Mouse (Mus musculus): Measurements from ENCODE around the gene Tmem252. TPM values are rescaled to one million over a fixed set of nuclear protein-coding genes. Genes with fewer than 3 reads are reported as not detected.
A peak's percentile ranks its signal among the peaks of the same experiment; 100 is the strongest.
"Not testable (repeated sequence)": the region's sequence is repeated elsewhere in the genome, so short reads cannot be mapped to it uniquely, and the experiment has no call there.

The Tmem252 gene
- total RNA-seq, 1 experiment from 2014 or later = 0.12 TPM

DNA sequence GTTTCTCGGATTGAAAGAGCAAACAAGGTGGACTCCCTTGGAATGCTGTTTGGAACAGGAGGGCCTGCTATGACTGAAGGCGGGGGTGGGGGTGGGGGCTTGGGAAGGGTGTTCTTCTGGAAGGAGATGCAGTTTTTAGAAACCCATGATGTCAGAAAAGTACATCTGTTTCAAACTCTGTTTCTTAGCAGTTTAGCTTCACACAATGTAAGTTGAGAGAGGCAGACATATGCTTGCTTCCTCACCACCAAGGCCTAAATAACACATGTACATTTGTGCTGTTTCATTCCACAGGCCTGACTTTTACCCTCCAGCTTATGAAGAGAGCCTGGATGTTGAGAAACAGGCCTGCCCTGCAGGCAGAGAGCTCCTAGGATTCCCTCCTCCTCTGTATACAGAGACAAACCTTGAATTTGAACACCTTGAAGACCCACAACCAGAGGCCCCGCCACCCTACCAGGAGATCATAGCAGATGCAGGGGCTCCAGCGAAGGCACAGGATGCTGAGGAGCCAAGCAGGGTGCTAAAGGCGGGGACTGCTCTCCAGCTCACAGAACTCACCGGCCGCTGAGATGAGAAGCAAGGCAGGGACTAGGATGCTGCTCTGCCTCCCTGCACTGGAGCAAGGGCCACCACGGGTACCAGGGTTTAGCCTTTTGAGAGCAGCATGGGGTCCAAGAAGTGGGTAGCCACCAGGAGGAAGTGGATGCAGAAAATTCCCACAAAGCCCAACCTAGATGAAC is 3.6 kb downstream of the Tmem252 start:
- DNase-seq = no peak

DNA sequence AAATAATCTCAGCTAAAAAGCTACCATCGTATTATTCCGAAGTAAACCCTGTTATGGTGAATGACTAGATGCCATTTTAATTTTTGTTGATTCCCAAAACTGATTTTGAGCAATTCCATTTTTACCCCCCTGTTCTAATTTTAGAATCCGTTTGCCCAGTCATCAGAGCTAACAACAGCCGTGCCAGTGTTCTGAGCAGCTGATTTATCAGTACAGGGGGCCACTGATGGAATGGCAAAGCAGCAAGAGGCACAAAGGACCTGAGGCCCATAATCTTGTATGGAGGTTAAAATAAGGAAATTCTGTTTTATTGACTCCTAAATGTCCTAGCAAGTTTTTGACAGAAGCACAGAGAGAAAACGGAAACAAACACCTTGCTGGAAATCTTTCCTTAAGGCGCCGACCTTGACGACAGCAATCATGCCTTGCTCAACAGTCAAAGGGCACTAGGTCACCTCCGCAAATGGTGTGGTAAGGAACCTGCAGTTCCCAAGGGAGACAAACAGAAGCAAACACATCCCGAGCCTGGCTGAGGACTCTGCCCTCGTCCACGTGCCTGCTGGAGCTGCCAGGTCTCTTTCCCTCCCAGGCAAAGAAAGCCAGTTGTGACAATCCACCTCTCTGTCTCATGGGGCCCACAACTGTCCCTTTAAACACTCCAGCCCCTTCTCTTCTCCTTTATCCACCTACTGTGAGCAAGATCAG is 9.4 kb downstream of the Tmem252 start:
- DNase-seq = peak; percentile 21

DNA sequence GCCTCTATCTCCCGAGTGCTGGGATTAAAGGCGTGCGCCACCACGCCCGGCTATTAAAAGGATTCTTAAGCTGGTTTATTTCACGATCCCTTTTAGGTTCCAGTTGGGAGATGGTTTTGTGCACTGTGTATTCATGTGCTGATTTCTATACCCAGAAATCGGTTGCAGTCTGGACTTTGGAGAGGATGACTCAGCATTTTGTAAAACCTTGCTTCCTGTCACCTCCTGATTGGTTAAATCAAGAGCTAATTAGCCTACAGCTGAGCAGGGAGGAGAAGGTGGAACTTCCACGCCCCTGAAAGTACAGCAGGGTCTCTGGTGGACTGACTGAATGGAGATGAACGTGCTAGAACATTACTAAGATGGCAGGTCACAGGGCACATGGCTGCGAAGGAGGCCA is 12.6 kb downstream of the Tmem252 start:
- no peak for DNase-seq

DNA sequence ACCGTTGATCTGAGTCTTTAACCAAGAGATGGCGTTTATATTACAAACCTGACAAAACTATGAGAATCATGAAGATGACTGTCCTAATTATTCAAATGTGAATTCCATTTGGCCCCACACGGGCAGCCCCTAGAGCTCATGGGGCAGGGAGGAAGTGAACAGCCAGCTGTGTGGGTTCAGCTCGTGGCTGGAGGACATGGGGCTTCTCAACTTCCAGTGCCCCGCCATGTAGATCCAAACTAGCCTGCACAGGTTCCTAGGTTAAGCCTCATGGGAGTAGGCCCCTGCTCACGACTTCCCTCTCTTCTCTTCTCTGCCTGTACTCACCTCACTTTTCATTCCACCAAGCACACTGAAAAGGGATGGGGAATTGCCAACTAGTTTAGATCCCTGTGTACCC is 14.5 kb downstream of the Tmem252 start:
- no peak for DNase-seq

DNA sequence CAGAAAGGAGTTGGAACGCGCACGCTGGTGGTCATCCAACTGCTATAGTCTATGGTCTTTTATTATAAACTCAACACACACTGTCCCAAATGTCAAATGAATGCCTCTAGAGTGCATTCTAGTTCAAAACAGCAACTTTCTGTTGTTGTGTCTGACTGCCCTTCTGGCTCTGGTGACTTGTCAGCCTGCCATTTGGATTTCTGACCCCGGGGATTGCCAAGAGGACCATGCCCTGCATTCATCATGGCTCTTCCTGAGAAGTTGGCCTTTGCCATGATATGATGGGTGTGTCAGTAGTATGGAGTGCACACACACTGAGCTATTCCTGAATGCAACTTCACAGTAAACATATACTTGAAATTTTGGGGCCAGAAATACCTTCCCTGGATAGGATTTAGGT is 15.7 kb downstream of the Tmem252 start:
- no peak for DNase-seq

DNA sequence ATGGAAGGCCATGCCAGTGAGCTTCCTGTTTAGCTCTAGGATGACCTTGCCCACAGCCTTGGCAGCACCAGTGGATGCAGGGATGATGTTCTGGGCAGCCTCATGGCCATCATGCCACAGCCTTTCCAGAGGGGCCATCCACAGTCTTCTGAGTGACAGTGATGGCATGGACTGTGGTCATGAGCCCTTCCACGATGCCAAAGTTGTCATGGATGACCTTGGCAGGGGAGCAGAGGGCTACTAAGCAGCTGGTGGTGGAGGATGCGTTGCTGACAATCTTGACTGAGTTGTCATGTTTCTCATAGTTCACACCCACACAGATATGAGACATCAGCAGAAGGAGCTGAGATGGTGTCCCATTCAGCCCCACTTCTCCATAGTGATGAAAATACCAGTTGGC is 18.9 kb downstream of the Tmem252 start:
- DNase-seq = no peak

DNA sequence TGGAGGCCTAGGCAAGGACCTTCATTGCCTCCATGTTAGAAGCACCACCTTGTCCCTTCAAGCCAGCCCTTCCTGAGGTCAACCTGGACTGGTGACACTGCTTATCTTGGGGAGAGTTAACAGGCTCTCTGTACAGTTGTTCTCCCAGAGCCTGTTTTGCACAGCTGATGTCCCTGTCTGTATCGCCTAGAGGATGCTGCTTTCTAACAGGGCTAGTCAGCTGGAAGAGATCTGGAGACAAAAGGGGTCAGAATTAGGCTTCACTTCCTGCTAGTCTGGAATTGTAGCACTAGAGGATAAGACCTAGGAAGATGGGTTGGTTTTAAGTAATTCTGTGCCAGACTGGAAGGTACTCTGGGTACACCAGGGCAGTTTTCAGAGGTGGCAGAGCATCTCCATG is 24.1 kb downstream of the Tmem252 start:
- DNase-seq = no peak

DNA sequence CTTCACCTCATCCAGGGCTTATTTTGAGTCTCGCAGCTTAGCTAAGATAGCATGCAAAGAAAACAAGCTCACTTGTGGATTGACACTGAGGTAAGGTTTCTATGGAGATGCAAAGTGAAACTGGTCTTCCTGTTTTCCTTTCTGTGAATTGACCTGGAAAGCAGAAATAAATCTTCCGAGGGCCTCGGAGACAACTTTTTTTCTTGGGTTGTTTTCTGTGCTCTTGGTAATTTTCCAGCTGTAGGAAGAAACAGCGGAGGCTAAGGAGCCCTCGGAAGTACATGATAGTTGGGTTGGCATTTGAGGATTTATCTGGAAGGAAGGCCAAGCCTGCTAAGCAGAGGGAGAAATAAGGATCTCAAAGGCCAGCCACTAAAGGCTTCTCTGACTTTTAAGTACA is 24.8 kb downstream of the Tmem252 start:
- no peak for DNase-seq

DNA sequence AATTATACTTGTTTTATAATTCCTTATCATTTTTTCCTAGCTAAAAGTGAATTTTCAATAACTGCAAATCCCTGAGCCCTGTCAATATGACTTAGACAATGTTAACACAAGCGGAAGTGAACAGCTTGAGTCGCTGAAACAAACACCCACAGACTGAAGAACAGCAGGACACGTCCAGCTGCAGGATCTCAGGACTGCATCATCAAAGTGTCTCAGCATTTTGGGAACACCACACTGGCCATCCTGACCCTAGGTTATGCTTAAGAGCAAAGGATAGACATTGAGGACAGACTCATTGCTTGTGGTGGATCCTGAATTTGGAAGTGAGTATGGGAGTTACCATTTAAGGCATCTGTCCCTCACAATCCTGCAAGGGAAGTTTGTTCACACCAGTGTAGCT is 25.4 kb downstream of the Tmem252 start:
- no peak for DNase-seq

DNA sequence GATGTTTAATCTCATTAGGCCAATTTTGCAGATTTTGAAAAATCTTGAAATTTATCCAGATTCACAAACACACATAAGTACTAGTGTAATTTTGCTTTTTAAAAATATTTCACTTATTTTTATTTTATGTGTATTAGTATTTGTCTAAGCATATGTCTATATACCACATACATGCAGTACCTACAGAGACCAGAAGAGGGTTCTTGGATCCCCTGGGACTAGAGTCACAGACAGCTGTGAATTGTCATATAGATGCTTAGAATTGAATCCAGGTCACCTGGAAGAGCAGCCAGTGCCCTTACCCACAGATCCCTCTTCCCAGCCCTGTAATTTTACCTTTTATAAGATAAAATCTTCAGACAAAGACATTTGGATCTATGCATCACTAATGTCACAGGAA is 26.1 kb downstream of the Tmem252 start:
- no peak for DNase-seq

DNA sequence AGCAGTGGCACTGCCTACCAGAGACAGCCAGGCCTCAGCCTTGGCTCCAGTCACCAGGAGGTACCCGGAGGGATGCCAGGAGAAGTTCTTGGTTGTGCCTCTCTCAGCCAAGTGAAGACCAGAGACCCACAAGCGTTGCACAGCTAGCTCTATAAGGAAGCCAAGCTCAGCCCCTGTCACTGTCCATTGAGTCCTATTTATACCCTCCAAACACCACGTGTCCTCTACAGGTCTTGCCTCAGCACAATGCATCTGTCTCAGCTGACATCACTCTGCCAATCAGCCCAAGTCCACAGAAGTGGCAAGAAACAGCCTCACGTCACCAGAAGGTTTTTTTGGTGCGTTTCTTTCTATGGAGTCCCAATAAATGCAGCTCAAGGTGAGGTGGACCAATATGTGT is 26.9 kb downstream of the Tmem252 start:
- DNase-seq = no peak

DNA sequence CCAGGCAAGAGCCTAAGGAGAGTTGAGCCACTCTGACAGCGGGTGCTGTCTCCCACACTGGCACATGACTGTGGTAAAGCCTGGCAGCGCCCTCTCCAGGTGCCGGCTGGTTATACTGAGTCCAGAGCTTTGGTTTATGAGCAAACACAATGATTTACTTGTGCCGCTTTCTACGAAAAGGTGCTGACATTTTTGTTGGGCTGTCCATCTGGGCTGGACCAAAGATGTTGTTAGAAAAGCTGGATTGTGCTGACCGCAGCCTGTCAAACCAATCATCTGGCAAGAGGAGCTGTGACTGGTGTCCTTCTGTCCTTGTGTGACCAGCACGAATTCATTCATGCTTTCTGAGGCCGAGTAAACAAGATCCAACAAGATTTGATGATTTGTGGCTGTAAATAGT is 27.9 kb downstream of the Tmem252 start:
- DNase-seq = no peak

DNA sequence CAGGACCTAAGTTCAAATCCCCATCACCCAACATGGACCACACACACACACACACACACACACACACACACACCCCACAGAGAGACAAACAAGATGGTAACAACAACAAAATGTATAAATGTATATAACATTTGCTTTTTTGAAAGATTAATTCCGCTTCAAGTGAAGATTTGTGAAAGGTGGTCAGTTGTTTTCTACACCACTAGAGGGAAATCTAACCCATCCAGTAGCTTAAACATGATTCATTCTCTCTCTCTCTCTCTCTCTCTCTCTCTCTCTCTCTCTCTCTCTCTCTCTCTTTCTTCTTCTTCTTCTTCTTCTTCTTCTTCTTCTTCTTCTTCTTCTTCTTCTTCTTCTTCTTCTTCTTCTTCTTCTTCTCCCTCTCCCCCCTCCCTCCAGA is 29.4 kb downstream of the Tmem252 start:
- not testable (repeated sequence) for DNase-seq

DNA sequence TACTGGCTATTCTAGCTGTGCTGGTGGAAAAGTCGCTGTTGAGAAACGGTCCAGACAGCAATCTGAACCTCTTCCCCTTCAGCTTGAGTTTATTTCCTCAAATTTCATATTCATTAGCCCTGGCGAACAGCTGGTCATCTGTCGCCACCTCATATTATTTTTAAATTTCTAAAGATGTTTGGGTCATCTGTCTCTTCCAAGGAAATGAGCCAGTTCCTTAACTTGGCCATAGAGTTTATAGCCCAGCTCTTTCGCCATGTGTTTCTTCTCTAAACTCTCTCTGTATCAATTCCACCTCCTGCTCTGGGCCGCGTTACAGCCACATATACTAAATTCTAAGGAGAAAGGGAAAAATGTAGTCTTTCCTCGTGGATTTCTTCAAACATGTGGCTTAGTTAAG is 29.9 kb downstream of the Tmem252 start:
- no peak for DNase-seq

DNA sequence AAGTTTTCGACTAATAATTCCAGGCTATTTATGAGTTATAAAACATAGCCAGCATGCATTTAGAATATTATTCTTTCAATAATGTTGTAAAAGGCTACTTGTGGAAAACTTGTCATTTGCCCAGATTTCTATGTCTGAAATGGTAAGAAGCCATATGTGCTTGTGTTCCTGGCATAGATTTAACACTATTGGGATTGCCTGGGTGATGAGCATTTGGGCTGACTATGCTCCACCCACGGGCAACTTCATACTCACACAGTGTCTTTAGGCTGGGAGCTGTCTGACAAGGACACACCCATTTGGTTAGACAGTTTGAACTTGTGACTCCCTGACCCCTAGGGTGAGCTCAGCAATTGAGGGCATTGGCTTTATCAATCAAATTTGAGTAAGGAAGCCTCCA is 30.5 kb downstream of the Tmem252 start:
- no peak for DNase-seq

DNA sequence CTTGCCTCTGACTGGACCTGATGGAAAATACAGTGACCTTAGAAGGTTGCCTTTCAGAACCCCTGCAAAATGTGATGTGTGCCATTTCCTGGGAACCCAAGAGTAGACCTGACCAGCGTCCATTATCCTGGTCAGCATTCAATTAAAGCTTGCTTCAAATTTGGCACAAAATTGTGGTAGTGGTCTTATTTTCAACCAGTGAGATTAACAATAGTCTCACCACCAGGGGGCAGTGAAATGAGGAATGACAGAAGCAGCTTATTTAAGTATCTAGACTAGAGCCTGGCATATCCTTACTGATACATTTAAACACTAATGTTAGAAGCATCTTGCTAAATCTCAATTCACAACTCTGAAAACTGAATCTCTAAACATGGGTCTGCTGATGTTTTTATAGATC is 31.6 kb downstream of the Tmem252 start:
- no peak for DNase-seq

DNA sequence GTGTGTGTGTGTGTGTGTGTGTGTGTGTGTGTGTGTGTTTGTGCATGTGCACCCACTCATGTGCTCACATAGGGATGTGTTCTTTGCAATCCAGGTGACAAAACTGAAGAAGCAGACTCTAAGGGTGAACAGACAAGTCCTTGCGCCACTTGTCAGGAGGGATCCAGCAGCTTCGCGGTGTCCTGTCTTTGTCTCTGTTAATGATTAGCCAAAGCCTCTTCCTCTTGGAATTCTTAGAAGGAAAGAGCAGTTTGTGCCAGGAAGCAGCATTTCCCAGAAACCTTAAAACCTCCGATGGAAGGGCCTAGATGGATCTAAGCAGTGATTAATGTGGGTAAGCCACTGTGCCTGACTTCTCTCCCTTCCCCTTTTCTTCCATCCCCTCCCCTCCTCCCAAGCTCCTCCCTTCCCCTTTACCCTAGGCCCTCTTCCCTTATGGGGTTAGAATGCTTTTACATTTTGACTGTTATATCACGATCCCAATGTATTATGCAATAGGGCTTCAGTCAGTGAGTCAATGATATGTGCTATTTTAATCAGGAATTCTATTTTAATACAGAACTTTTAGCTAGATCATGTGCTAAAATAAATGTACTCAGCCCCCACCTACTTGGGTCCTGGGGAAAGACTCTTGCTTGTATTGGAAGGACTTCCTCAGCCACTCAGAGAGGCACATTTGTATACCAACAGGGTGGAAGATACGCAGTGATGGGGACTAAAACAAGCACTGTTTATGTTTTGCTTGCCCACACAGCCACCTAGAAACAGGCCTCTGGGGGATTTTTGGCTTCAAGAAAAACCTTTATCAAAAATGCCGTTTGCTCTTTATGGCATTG is 33.5 kb downstream of the Tmem252 start:
- DNase-seq = no peak

DNA sequence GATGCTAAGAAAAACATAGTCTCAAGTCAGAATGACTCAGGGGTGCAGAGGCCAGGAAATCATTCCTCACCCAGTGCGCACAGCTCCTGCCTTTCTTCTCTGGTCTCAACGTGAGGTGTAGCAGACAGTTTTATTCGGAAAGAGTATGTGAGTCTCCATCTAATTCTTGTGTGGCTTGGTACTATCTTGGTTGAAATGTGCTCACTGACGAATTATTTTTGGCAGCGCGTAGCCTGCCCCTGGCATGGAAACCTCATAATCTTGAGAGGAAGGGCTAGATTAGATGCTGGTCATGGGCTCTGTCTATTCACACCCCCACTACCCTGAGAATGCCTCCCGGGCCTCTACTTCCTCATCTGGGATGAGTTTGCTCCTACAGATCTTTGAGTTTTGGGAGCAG is 34.2 kb downstream of the Tmem252 start:
- no peak for DNase-seq

DNA sequence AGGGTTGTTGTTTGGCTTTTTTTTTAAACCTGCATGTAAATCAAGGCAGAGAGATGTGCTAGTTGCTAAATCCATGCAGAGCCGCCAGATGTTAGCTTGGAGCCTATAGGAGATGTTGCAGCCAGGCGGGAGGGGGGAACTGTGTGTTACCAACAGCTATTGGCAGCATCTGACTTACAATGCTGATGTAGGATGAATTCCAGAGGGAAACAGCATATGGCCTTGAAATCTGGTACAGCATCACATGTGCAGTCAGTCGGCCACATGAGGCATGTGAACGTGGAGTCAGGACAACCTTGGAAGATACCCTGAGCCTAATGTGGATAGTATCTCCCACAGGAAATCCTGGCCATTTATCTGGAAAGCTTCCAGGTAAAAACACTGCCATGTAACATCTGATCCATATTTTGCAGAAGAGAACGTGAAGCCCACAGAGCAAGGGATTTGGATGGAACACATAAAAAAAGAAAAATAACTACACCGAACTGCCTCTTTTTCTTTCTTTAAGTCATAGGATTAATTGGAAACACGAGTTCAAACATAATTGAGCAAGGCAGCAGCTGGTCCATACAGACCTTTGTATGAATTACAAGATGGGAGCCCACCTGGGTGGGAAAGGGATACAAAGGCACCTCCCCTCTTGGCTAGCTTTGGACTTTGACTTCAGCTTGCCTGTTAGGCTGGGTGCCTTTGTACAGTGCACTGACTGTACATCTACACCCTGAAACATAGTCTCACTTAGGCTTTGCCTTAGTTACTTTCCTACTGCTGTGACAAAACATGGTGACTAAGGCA is 42.7 kb downstream of the Tmem252 start:
- DNase-seq = no peak

DNA sequence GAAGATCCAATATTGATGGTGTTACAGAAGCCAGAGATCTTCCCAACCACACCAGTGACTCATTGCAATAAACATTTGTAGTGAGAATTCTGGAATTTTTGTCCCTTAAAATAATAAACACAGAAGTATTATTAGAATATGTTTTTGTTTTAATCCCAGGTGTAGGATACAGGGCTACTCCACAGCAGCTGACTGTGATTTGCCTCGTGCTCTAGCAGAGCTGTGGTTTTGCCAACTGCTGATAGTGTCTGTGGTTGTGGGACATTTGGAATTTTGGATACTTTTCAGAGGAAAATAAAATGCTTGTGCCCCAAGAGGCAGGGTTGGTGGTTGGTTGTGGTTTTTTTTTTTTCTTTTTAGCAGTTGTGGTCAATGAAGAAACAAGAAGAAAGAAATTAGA is 44.2 kb downstream of the Tmem252 start:
- DNase-seq = no peak

DNA sequence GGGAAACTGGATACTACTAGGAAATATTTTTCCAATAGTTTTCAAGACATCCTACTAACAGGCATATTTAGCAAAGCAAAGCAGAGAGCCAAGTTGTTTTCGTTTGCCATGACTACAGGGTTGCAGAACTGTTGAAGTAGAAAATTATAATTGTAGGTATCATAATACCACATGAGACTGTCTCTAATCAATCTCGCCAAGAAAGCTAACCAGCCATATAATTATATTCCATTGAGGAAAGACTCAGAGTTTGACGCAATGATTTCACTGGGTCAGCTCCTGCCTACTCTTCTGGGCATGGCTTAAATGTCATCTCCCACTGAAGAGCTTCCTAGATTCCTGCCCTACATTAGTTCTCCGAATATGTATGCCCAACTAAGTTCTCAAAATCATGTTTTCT is 45.7 kb downstream of the Tmem252 start:
- no peak for DNase-seq

DNA sequence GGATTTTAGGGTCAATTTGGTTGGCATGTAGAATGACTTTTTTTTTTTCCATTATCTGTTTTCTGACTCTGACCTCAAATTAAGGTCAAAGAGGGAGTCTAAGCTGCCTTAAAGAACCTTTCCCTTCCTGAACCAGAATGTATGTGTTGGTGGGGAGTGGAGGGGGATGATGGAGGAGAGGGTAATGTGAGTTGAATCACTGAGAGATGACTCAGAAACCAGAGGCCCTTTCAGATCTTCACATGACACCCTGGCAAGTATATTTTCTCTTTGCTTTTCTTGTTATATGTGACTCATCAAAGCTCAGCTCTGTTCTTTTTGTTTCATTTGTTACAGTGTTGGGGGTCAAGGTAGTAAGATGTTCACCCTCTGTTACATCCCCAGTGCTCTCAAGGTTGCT is 46.6 kb downstream of the Tmem252 start:
- no peak for DNase-seq

Data from adrenal gland, postnatal 25 days (tissue).